Mouse (Mus musculus) heart, adult 11 months (tissue): ENCODE measurements at regions not wholly inside any gene's neighbourhood (a gene's known extent, or its start where the extent isn't known, plus 50 kb on each side); places are given as distances from the start of the nearest gene placed in this dataset.

Source experiments
- DNase-seq: peaks from one replicate; pipeline ENCODE4 v3.0.0; 2022

DNA sequence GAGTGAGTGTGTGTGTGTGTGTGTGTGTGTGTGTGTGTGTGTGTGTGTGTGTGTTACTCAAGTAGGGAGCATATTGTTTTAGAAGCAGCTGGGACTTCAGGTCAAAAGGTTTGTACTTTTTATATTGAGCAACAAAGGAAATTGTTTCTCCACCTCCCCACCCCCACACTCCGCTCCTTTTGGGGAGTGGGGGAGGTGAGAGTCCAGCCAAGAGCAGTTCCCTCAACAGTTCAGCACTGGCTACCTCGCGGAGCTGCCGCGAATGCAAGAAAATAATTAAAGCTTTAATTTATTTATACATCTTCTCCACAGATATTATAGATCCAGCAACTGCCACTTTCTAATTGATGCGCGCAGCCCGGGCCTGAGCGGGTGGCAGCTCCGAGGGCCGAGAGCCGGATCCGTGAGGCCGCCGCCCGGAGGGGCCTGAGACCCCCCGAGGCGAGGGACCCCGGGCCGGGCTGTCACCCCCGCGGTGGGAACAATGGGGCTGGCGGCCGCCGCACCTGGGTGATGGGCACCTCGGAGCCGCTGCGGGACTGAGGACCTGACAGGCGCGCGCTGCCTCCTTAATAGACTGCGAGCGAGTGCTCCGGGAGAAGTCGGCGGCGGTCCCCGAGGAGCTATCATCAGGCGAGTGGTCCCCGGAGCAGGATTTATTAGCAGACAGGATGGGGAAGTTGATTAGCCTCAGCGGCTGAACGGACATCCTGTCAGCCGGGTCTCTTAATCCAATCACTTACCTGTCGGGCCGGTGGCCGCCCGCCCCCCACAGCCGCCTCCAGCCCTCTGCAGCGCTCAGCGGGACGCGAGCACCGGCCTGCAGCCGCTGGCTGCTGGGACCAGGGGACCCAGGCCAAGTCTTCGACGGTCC is 124.4 kb downstream of the Melk start:
- DNase-seq, result peak; percentile 73

GRCm38 (mm10) chr4:44434593-44434992 is 133.9 kb downstream of the Melk start:
- no peak for DNase-seq

DNA sequence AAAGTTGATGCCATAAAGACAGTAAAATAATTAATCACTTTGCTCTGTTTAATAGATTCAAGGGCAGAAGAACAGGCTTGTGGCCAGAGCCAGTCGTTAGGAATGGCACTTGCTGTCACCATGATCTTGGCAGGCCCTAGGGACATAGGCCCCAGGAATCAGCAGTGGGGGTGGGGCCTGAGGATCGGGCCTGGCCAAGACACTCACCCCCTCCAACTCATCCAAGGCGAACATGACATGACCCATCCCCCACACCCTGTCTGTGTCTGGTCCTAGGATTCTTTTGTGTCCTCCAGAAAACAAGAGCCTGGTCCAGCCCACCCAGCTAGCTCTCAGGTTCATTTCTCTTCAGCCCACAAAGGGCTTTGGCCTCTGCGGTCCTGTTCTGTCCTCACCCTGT is 144.8 kb downstream of the Melk start:
- DNase-seq, result no peak

GRCm38 (mm10) chr4:44450881-44451532 is 150.3 kb downstream of the Melk start:
- DNase-seq, result peak; percentile 42

DNA sequence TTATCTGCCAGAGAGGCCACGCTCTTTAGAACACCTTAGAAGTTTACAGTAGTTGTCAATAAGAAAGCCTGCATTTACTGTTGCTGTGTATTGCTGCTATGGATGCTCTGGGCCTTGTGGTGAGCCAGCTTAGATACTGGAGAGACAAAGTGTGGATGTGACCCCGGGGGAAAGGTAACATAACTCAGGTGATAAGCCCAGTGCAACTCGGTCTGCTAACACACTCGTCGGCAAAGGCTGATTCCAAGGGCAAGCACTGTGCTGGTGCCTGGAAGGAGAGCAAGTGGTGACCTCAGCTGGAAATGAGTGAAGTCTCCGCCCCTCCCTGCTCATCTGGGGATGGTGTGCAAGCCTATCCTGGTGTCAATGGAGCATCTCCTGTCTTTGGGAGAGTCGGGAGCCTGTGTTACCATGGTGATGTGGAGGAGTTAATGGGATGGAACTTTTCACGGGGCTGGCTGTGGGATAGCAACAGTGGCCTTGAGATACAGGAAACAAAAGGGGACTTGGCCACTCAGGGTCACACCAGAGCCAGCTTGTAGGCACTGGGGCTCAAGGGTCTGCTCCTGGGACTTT is 151.5 kb downstream of the Melk start:
- peak; percentile 51 for DNase-seq

DNA sequence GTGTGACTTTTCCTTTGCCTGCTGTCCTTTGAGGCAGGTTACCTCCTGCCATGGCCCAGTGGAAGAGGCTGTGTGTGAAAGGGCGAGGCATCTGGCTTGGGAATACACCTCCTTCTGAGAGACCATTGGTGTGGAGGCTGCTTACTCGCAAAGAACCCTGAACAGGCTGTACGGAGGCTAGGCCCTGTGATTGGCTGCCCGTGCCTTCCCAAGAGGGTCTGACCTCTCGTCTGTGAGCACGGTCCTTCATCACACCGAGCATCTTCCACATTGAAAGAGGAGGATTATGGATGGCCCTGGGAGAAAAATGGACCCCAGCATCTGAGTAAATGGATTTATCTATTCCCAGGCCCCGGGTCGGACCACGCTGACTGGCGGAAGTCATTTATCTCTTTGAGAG is 152.9 kb downstream of the Melk start:
- DNase-seq, result peak; percentile 66

GRCm38 (mm10) chr4:44455851-44456250 is 155.2 kb downstream of the Melk start:
- peak; percentile 54 for DNase-seq

DNA sequence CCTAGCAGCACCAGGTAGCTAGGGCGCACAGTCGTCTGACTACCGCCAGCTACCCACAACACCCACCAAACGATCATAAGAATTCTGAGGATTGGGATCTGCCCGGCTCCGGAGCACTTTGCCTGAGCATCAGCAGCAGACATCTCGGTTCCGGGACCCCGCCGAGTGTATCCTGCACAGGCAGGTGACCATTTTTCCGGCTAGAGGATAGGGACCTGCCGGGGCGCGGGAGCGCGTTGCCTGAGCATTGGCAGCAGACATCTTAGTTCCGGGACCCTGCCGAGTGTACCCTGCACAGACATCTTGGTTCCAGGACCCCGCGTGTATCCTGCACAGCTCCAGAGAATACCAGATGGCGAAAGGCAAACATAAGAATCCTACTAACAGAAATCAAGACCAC is 172.8 kb downstream of the Melk start:
- peak; percentile 83 for DNase-seq
